Mouse (Mus musculus) A20 (cell line): ENCODE data around the gene Gpsm1.

ENCODE experiments used
- DNase-seq: peaks from one replicate; pipeline ENCODE4 v3.0.0-alpha.2; 2011; ENCODE audit warnings: low read depth, low spot score

Gene Gpsm1

DNA sequence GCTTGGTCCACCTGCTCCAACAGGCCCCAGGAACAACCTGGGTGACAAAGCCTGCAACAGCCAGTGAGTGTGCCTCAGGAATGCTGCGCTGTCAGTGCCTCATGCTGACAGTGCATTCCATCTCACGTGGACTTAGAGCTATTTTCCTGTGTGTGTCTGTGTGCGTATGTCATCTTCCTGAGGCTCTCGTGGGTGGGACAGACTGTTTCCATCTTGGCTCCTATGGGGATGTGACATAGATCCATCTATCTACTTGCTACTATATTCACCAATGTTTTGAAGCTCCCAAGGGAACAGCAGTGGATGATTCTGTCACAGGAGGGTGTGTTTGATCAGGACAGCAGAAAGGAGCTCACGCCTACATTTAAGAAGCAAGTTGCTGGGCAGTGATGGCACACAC, 3.4 kb upstream of the Gpsm1 start:
- DNase-seq: no peak

DNA sequence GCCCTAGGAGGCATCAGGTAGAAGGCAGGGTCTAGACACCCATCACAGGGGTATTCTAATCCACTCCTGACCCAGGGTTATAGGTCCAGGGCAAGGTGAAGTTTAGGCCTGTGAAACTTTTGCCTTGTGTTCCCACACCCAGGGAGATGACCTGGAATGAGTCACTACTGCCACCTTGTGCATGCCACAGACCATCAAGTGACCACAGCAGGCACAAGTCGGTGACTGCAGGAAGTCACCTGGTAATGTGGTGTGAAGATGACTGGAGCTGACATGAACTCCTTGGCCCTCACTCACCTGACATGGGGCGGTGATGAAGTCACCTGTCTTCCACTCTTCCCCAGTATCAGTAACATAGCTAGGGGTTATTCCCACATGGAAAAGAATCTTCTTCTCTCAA, 2.5 kb upstream of the Gpsm1 start:
- DNase-seq: no peak

DNA sequence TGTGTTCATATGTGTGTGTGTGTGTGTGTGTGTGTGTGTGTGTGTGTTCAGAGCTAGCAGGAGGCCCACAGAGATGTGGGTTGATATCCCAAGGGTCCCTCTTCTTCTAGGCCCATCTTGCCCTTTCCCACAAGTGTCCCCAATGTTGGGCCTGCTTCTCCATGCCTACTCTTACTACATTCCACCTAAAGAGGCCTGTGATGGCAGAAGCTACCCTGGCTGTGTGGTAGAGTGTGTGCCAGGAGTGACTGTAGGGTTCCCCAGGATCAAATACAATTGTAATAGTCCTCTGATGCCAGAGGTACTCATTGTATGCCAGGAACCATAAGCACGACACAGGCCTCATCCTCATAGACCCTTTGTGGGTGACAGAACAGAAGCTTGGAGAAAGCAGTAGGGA, 1.9 kb upstream of the Gpsm1 start:
- no peak for DNase-seq

DNA sequence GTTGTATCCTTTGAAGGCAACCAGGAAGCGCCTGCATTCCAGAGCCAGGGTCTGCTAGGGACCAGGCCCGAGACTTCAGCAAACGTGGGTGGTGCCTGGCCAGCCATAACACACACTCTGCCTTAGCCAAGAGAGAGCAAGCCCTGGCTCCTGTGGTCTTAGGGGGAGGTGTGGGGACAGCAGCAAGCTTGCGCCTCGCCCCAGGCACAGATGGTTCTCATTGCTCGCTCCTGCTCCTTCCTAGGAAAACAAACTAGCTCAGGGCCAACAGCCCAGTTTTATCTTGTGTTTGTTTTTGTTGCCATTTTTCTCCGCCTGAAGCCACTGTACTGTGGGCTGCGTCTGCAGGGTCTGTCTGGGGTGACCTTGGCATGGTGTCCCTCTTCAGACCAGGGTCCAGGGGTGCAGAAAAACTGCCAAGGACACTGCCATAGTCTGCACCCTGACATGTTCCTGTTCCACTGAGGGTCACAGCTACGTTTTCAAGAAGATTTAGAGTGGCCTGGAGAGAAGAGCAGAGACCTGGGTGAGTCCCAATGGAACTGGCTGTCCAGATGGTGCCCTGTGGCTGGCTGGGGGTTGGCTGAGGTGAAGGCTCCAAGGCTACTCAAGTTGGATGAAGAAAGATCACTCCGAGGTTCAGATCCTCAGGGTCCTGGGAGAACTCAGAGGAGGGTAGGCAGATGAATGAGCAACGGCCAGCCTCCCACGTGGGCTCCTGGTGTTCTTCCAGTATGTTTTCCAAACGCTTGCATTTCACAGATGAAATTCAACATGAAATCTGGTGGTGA, 839 bp upstream of the Gpsm1 start:
- DNase-seq: no peak

DNA sequence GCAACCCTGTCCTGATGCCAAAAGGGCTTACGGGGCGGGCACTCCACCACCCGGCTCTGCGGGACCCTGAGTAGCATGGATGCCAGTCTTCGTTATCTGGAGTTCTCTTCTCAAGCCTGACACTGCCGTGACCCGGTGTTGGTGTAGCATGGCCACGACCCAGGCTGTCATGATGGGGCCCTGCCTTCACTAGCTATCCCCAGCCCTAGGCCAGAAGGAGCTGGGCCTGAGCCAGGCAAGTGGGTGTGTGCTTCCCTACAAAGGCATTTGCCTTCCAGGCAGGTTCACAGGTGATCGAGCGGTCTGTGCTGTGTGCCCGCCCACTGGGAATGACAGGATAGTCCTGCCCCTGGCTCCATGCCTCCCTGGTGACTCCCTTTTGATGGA, 603 bp downstream of the Gpsm1 start:
- no peak for DNase-seq

DNA sequence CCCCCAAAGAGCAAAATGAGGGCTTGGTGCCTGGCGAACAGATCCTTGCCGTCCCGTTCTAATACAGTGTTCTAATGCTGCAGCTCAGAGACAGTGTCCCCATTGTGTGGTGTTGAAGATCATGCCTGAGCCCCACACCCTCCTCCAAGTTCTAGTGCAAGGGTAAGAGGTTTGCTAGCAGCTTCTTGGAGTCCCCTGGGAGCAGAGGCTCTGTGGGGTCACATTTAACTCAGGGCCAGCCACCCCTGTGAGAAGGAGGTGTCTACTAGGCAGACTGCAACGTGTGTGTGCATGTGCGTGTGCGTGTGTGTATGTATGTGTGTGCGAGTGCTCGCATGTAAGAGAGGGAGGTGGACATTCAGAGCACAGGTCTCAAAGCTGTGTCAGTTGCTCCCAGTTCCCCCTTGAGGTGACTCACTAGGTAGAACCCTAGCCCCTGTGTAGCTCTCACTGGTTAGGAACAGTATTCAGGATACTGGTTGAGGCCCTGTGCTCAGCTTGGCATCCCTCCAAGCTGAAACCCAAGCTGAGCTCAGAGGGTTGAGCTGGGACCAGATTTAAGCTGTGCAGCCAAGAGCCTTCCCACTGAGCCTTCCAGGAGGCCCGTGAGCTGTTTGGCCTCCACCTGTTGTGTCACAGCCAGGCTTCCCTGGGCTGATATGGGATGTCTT, 1.4 kb downstream of the Gpsm1 start:
- DNase-seq: no peak

DNA sequence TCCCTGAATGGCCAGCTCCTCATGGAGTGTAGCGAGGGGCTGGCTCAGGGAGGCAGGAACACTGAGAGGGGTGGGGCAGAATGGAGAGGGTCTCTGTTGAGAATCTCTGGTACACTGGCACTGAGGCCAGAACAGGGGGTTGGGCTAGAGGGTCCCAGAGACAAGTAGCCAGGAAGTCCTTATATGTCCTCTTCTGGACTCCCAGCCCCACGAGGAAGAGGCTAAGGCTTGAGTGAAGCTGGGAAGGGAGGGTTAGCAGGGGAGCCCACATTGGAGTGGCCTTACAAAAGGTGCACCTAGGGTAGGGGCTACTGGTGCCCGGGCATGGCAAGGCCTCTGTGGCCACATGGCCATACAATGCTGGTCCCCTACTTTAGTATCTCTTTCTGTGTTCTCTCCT, 2.1 kb downstream of the Gpsm1 start:
- no peak for DNase-seq

DNA sequence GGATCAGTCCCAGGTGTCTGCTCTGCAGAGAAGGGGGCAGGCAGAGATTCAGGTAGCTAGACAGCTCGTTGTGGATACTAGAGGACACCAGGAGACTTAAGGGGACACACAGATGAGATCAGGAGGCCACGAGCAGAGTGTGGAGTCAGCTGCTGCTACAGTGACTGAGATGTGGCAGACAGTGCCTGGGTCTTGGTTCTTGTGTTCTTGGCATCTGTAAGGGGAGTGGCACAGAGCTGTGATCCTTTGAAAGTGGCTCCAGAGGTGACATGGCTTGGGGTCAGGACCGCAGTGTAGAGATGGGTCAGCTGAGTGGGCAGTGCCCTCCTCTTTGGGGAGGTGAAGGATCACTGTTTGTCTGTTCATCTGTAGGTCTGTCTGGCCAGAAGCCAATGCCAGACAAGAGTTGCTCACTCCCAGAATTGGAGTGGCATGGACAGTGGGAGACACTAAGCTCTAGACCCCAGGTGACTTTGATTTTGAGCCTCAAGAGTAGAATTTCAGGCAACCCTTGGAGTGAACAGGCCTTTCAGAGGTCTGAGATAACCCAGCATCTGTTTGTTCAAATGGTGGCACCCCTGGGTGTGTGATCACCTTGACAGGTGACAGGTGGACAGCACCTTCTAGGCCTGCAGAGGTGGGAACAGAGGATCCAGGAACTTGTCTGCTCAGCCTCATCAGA, 2.8 kb downstream of the Gpsm1 start:
- DNase-seq: no peak

DNA sequence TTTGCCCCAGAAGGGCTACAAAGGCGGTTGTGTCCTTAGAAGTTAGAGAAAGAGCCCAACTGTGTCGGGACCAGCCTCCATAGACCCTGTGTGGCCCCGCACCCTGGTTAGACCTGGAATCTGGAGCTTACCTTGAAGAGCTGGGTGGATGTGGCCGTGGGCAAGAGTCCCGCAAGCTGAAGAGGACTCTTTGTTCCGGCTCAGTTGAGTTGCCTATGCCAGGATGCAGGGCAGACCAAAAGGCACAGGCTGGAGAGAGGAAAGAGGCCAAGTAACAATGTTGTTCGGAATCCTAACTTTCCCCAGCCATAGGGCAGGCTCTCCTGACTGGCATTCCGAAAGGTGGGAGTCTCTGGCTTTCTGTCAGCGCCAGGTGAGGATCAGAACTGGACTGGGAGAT, 3.8 kb downstream of the Gpsm1 start:
- DNase-seq: no peak

DNA sequence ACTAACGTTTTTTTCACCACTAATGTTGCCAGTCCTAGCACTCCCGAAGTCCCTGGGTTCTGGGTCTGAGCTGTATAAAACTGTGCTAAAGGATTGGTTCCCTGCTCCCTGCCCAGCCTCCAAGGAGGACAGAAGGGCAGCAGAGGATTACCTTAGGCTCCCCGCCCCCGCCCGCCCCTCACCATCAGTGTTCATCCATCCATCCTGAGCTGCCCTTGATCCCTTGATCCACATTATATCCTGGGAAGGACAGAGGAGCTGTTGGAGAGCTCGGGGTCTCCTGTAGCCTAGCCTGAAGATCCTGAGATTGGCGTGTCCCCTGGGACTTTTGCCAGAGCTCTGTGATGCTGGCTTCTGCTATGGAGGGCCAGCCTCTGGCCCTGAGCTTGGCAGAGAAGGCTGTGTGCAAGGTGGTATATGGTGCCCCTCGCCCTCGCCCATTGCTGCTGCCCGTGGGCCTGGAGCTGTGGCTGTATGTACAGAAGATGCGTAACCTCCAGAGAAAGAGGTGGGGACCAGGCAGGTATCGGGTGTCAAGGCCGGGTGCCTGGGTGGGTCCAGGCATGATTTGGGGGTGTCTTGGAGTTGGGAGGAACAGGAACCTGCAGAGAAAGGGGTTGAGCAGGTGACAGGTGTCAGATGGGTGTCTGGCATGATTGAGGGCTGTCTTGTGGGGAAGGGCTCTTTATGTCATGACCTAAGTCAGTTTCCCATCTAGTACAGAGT, 4.4 kb downstream of the Gpsm1 start:
- DNase-seq: no peak

DNA sequence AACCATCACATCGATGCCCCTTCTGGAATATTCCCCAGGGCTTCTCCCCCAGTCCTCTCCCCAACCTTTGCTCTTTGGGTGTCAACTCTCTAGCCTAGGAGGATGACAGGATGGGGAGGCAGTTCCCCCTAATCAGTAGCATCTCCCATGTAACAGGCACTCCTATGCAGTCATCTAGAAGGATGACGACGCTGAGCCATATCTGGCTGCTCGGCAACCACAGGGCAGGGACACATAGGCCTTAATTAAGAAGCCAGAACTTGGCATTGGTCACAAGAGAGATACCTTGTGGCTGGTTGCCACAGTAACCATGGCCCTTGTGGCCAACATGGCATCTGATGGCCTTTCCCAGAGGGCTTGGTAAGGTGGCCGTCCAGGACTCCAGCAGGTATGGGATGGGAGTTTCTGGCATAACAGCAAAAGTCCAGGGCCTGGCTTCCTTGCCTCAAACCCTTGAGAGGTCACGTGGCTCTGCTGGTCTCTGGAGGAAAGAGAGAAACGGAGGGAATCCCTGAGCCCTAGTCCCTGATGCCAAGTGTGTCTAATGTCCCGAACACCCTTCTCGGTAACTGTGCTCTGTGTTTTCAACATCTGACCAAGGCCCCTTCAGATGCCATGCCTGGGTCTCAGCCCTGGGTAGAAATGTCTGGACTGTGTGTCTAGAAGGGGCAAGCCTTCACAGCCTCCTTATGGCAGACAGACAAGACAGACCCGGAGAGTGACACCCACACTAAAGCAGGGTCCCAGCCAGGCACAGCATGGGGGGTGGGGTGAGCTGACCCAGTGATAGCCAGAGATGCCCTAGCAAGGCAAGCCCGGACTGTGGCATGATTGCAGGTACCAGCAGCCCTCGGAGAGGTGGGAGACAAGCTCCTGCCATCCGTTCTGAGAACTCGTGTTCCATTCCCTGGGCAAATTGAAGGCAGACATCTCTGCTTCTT, 5.2 kb downstream of the Gpsm1 start:
- DNase-seq: no peak

DNA sequence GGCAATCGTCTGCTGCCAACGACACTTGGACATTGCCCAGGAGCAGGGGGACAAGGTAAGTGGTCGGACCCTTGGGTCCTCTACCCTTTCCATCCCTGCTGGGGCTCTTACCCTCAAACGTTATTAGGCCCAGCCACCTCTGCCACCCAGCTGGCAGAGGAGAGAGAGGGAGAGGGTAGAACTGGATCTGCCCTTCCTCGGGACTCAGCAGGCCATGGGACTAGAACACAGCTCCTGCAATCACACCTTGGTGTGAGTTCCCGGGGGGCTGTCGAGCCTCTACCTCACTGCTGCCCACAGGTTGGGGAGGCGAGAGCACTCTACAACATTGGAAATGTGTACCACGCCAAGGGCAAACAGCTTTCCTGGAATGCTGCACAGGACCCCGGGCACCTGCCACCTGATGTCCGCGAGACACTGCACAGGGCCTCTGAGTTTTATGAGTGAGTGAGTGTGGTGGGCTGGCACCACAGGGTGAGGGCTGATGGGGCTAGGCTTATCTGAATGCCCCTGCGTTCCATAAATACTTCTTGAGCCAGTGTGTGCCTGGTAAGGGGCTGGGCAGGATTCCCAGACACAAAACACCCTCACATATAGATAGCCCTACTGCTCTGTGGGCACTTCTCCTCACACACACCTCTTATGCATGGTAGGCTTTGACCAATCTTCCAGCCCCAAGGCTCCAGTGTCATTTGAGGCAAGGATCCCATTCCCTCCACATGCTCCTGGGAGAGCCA, 8.4 kb downstream of the Gpsm1 start:
- DNase-seq: no peak

DNA sequence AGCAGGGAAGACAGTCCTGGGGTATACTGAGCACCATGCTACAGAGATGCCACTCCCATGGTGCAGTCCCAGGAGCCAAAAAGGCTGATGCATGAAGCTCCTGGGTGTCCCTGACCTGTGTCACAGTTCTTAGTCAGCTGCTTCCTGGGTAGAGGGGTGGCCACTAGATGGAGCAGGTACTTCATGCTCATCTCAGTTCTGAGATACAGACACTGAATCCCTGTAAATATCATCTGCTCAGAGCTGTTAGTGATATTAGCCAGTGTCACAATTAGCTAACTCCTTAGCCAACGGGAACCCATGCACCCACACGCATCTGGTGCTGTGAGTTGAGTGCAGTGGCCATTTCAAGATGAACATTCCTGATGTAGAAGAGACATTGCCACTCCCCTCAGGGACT, 9.6 kb downstream of the Gpsm1 start:
- peak; percentile 40 for DNase-seq

DNA sequence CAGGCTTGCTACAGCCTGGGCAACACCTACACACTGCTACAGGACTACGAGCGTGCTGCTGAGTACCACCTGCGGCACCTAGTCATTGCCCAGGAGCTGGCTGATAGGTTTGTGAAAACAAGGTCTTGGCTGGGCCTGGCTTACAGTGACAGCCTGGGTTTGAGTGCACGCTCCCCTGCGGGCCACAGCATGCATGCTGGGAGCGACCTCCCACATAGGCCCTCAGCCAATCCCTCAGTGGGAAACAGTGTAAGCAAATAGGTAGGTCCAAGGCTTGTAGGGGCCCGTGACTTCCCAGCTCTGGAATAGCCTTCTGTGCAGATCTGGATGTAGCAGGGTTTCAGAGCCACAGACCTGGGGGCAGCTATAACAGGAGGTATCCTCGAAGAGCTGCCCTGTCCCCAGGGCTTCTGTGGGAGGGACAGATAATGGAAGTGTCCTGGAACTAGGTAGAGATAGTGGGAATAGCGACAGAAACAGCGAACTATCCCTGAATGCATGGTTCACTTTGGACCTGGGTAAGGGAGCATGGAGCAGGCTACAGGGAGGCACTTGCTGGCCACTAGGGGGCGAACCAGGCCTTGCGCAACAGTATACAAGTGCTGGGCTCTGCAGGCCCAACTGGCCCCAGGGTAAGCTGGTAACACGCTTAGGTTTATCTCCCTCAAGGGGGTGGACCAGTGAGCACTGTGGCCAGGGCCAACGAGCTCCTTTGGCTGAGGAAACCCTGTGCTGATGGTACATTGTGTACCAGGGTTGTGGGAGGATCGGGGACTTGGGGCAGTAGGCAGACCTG, 10.3 kb downstream of the Gpsm1 start:
- DNase-seq: peak; percentile 77

DNA sequence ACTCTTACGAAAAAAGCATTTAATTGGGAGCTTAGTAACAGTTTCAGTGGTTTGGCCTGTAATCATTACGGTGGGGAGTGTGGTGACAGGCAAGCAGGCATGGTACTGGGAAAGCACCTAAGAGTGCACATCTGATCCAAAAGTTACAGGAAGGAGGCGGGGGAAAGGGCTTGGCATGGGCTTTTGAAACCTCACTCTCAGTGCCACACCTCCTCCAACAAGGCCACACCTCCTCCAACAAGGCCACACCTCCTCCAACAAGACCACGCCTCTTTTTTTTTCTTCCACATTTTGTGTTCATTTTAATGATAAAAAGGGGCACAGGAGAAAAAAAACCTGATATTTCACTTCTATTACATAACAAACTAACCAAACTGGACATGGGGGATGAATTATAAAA, 12.5 kb downstream of the Gpsm1 start:
- DNase-seq: peak; percentile 29

DNA sequence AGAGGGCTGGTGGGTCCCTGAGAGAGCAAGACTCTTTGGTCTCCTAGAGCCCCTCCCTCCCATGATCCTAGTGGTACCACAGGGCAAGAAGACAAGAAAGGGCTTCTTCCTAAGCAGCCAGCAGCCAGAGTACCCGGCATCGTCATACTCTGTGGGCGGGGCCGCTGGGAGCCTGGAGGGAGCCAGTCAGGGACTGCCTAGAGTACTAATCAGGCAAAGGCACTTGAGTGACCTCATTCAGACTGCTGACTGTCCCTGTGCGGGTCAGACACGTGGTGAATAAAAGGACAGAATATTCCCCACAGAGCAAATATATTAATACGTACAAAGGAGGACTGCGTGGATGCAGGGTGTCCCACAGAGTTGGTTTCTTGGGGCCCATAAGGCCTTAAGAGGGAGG, 14.1 kb downstream of the Gpsm1 start:
- DNase-seq: no peak

DNA sequence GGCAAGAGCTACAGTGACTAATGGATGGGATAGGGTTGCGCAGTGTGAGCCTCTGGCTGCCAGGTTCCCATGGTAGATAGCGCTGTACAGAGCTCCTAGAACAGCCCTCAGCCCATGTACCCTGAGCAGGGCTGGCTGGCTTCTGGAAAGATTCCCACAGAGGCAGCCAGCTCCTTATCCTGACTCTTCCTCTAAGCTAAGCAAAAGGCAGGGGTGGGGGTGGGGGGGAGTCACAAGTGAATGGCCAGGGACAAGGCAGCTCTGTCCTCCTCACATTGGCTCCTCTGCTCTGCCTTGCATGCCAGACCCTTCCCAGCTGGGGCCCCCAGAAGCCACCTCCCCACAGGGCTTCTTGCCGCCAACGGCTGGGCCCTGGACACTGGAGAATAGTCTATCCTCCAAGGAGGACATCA, 14.7 kb downstream of the Gpsm1 start:
- no peak for DNase-seq

DNA sequence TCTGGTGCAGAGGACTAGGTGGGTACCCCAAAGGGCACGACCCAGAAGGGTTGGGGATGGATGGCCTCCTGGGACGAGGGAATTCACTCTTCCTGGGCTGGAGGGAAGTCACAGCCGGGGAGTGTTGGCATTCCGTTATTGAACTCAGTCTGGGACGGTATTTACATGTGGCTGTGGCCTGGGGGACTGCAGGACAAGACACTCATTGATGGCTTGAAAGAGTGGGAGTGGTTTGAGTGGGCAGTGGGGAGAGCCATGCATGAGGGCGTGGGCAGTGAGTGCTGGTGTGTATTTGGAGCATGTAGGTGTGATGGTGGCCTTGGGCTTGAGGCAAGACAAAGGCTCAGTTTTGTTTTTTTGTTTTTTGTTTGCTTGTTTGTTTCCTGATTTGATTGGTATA, 15.4 kb downstream of the Gpsm1 start:
- no peak for DNase-seq
